Mouse (Mus musculus) MEL (cell line): ENCODE data around the gene Ubtf. TPM values are rescaled to one million over a fixed set of nuclear protein-coding genes. Genes with fewer than 3 reads are reported as not detected.

ENCODE experiments used
- DNase-seq: peaks from one replicate; pipeline ENCODE4 v3.0.0; 2011; ENCODE audit warnings: low read depth, low spot score
- H3K27ac ChIP-seq: 2 replicates; pipeline ENCODE4 v1.5.1; 2012; ENCODE audit warnings: low read depth, mild to moderate bottlenecking, control low read depth, low read length, moderate library complexity; ENCODE audit not compliant: control insufficient read depth
- H3K27me3 ChIP-seq, 2 experiments: fragments of 150-350 bp in 1 of 2; sonication (generic) in 1 of 2; 2 replicates each; pipeline ENCODE4 v1.6.1; 2012; ENCODE audit warnings: low read length in 2 of 2, mild to moderate bottlenecking in 2 of 2, improper control_type of control experiment in 1 of 2, moderate library complexity in 1 of 2; ENCODE audit not compliant: insufficient read depth in 2 of 2, control insufficient read depth in 1 of 2
- H3K36me3 ChIP-seq, 2 experiments: 2 replicates each; pipeline ENCODE4 v1.6.1; 2012 to 2014; ENCODE audit warnings: low read length in 2 of 2, improper control_type of control experiment in 1 of 2, inconsistent platforms in 1 of 2, mild to moderate bottlenecking in 1 of 2; ENCODE audit not compliant: insufficient read depth in 2 of 2, control insufficient read depth in 1 of 2
- H3K4me1 ChIP-seq, 2 experiments: fragments of 150-350 bp in 1 of 2; sonication (generic) in 1 of 2; 2 replicates each; pipeline ENCODE4 v1.6.1; 2012; ENCODE audit warnings: low read length in 2 of 2, improper control_type of control experiment in 1 of 2, mild to moderate bottlenecking in 1 of 2; ENCODE audit not compliant: insufficient read depth in 2 of 2, control insufficient read depth in 1 of 2
- H3K4me3 ChIP-seq, 2 experiments: fragments of 150-350 bp in 1 of 2; sonication (generic) in 1 of 2; 2 replicates each; pipeline ENCODE4 v1.5.1; 2012; ENCODE audit warnings: low read depth in 2 of 2, low read length in 2 of 2, mild to moderate bottlenecking in 2 of 2, moderate library complexity in 2 of 2, control low read depth in 1 of 2, improper control_type of control experiment in 1 of 2; ENCODE audit not compliant: control insufficient read depth in 1 of 2, insufficient read depth in 1 of 2
- H3K79me2 ChIP-seq: 2 replicates; pipeline ENCODE4 v1.6.1; 2012; ENCODE audit warnings: mild to moderate bottlenecking, low read length, moderate library complexity; ENCODE audit not compliant: control insufficient read depth, poor library complexity, insufficient read depth
- H3K9ac ChIP-seq: 2 replicates; pipeline ENCODE4 v1.6.1; 2012; ENCODE audit warnings: low read depth, mild to moderate bottlenecking, control low read depth, low read length, moderate library complexity; ENCODE audit not compliant: control insufficient read depth, poor library complexity, severe bottlenecking
- H3K9me3 ChIP-seq: fragments of 150-350 bp; sonication (generic); replicated peaks from 2 replicates; pipeline ENCODE4 v1.6.1; 2012; ENCODE audit warnings: mild to moderate bottlenecking, low read length, improper control_type of control experiment, moderate library complexity; ENCODE audit not compliant: insufficient read depth
- BHLHE40 ChIP-seq: IDR thresholded peaks from 2 replicates; pipeline ENCODE4 v1.6.1; 2012; ENCODE audit warnings: low read depth, mild to moderate bottlenecking, inconsistent platforms, low read length, improper control_type of control experiment, borderline replicate concordance
- CHD2 ChIP-seq: IDR thresholded peaks from 2 replicates; pipeline ENCODE4 v1.6.1; 2011; ENCODE audit warnings: low read length, improper control_type of control experiment
- CTCF ChIP-seq, 3 experiments: IDR thresholded peaks in 2 of 3; conservative IDR thresholded peaks in 1 of 3; 2 replicates each; pipeline ENCODE4 v1.5.1; 2011 to 2012; ENCODE audit warnings: low read length in 3 of 3, low read depth in 2 of 3, mild to moderate bottlenecking in 2 of 3, improper control_type of control experiment in 1 of 3, inconsistent platforms in 1 of 3, mixed read lengths in 1 of 3, moderate library complexity in 1 of 3; ENCODE audit not compliant: control insufficient read depth in 1 of 3, insufficient read depth in 1 of 3, poor library complexity in 1 of 3, severe bottlenecking in 1 of 3
- ELF1 ChIP-seq: IDR thresholded peaks from 2 replicates; pipeline ENCODE4 v1.6.1; 2014; ENCODE audit warnings: low read depth, mild to moderate bottlenecking, inconsistent platforms, low read length, improper control_type of control experiment, moderate library complexity
- EP300 ChIP-seq, 2 experiments: IDR thresholded peaks; 2 replicates each; pipeline ENCODE4 v1.6.1; 2011; ENCODE audit warnings: improper control_type of control experiment in 2 of 2, low read length in 2 of 2, low read depth in 1 of 2, mild to moderate bottlenecking in 1 of 2
- ETS1 ChIP-seq: IDR thresholded peaks from 2 replicates; pipeline ENCODE4 v1.6.1; 2012; ENCODE audit warnings: low read depth, mild to moderate bottlenecking, inconsistent platforms, low read length, improper control_type of control experiment, moderate library complexity
- GABPA ChIP-seq: IDR thresholded peaks from 2 replicates; pipeline ENCODE4 v1.6.1; 2012; ENCODE audit warnings: low read depth, mild to moderate bottlenecking, inconsistent platforms, low read length, improper control_type of control experiment, moderate library complexity
- GATA1 ChIP-seq: IDR thresholded peaks from 2 replicates; pipeline ENCODE4 v1.6.1; 2011; ENCODE audit warnings: low read depth, low read length, improper control_type of control experiment
- HCFC1 ChIP-seq: IDR thresholded peaks from 2 replicates; pipeline ENCODE4 v1.6.1; 2012; ENCODE audit warnings: low read depth, mild to moderate bottlenecking, inconsistent platforms, low read length, improper control_type of control experiment, moderate library complexity
- JUND ChIP-seq: IDR thresholded peaks from 2 replicates; pipeline ENCODE4 v1.6.1; 2011; ENCODE audit warnings: low read depth, mild to moderate bottlenecking, improper control_type of control experiment, low read length
- MAFK ChIP-seq: IDR thresholded peaks from 2 replicates; pipeline ENCODE4 v1.6.1; 2011; ENCODE audit warnings: low read depth, mild to moderate bottlenecking, low read length, improper control_type of control experiment, borderline replicate concordance
- MAX ChIP-seq: IDR thresholded peaks from 2 replicates; pipeline ENCODE4 v1.6.1; 2011; ENCODE audit warnings: low read length, improper control_type of control experiment
- MAZ ChIP-seq: IDR thresholded peaks from 2 replicates; pipeline ENCODE4 v1.6.1; 2012; ENCODE audit warnings: low read depth, mild to moderate bottlenecking, inconsistent platforms, low read length, improper control_type of control experiment
- MEF2A ChIP-seq: IDR thresholded peaks from 2 replicates; pipeline ENCODE4 v1.6.1; 2014; ENCODE audit warnings: low read depth, mild to moderate bottlenecking, inconsistent platforms, low read length, improper control_type of control experiment; ENCODE audit not compliant: poor library complexity, insufficient replicate concordance, severe bottlenecking; ENCODE audit errors: extremely low read depth
- MXI1 ChIP-seq: IDR thresholded peaks from 2 replicates; pipeline ENCODE4 v1.6.1; 2011; ENCODE audit warnings: mild to moderate bottlenecking, low read depth, low read length, improper control_type of control experiment
- MYB ChIP-seq: IDR thresholded peaks from 2 replicates; pipeline ENCODE4 v1.6.1; 2011; ENCODE audit warnings: mild to moderate bottlenecking, low read depth, low read length, improper control_type of control experiment
- MYC ChIP-seq: IDR thresholded peaks from 2 replicates; pipeline ENCODE4 v1.6.1; 2011; ENCODE audit warnings: low read depth, mild to moderate bottlenecking, low read length, improper control_type of control experiment, moderate library complexity
- NELFE ChIP-seq: IDR thresholded peaks from 2 replicates; pipeline ENCODE4 v1.6.1; 2011; ENCODE audit warnings: low read depth, low read length, improper control_type of control experiment
- POLR2A ChIP-seq, 2 experiments: IDR thresholded peaks; 2 replicates each; pipeline ENCODE4 v1.6.1; 2011 to 2012; ENCODE audit warnings: low read length in 2 of 2, mild to moderate bottlenecking in 2 of 2, control low read depth in 1 of 2, improper control_type of control experiment in 1 of 2, low read depth in 1 of 2, moderate library complexity in 1 of 2; ENCODE audit not compliant: control insufficient read depth in 1 of 2, insufficient read depth in 1 of 2, poor library complexity in 1 of 2
- POLR2AphosphoS2 ChIP-seq: IDR thresholded peaks from 2 replicates; pipeline ENCODE4 v1.6.1; 2011; ENCODE audit warnings: low read length, improper control_type of control experiment
- POLR2AphosphoS5 ChIP-seq: IDR thresholded peaks from 2 replicates; pipeline ENCODE4 v1.6.1; 2012; ENCODE audit warnings: low read depth, borderline replicate concordance, mild to moderate bottlenecking, inconsistent platforms, low read length, moderate library complexity, mixed read lengths
- RAD21 ChIP-seq: IDR thresholded peaks from 2 replicates; pipeline ENCODE4 v1.6.1; 2011; ENCODE audit warnings: mild to moderate bottlenecking, low read depth, low read length, improper control_type of control experiment
- RCOR1 ChIP-seq: IDR thresholded peaks from 2 replicates; pipeline ENCODE4 v1.6.1; 2012; ENCODE audit warnings: low read depth, mild to moderate bottlenecking, inconsistent platforms, low read length, improper control_type of control experiment
- SIN3A ChIP-seq: IDR thresholded peaks from 2 replicates; pipeline ENCODE4 v1.6.1; 2012; ENCODE audit warnings: low read length, improper control_type of control experiment, inconsistent platforms
- SMC3 ChIP-seq: IDR thresholded peaks from 2 replicates; pipeline ENCODE4 v1.6.1; 2011; ENCODE audit warnings: low read depth, low read length, improper control_type of control experiment
- UBTF ChIP-seq: IDR thresholded peaks from 2 replicates; pipeline ENCODE4 v1.6.1; 2012; ENCODE audit warnings: low read depth, mild to moderate bottlenecking, inconsistent platforms, low read length, improper control_type of control experiment, moderate library complexity, borderline replicate concordance; ENCODE audit not compliant: insufficient read depth
- USF1 ChIP-seq: IDR thresholded peaks from 2 replicates; pipeline ENCODE4 v1.6.1; 2014; ENCODE audit warnings: low read depth, mild to moderate bottlenecking, inconsistent platforms, low read length, improper control_type of control experiment, moderate library complexity
- USF2 ChIP-seq, 2 experiments: IDR thresholded peaks; 2 replicates each; pipeline ENCODE4 v1.6.1; 2011 to 2012; ENCODE audit warnings: improper control_type of control experiment in 2 of 2, low read length in 2 of 2, borderline replicate concordance in 1 of 2, inconsistent platforms in 1 of 2, low read depth in 1 of 2, mild to moderate bottlenecking in 1 of 2; ENCODE audit not compliant: insufficient read depth in 1 of 2
- ZC3H11A ChIP-seq: IDR thresholded peaks from 2 replicates; pipeline ENCODE4 v1.6.1; 2012; ENCODE audit warnings: low read depth, mild to moderate bottlenecking, inconsistent platforms, low read length, improper control_type of control experiment
- polyA plus RNA-seq, 2 experiments: library from polyadenylated mRNA; stranded (reverse) in 1 of 2; unstranded in 1 of 2; fragments of >175 nt in 1 of 2; fragments of >200 nt in 1 of 2; gene quantifications; 2 replicates each; pipeline versions ENCODE4 v1.2.1 to v1.2.4; 2012; ENCODE audit warnings: low replicate concordance in 2 of 2, low read depth in 1 of 2; ENCODE audit not compliant: insufficient read length in 2 of 2, insufficient read depth in 1 of 2, missing spikeins in 1 of 2
- total RNA-seq: library from RNA; depleted of rRNA; stranded (reverse); fragments of 300-350 nt; gene quantifications from 2 replicates; pipeline ENCODE4 v1.2.3, GENCODE M21; 2012

Ubtf gene
- total and polyA plus RNA-seq, 3 experiments, result 76.5 to 189 (median 145) TPM

DNA sequence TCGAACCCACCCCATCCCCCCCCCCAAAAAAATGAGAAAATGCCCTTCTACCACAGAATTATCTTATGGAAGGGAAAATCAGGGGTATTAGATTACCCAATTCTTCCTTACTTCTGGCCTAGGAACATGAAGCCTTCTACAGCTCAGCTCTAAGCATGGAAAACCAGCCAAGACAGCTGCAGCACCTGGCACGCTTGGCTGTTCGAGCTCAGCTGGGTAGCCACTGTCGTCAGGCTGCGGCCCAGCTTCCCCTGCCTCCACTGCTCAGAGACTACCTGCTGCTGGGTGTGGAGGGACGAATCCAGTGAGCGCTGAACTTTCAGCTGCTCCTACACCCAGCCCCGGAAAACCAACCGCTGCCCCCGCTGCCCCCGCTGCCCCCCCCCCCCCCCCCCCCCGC, 41.8 kb downstream of the Ubtf start:
- Histone ChIP-seq H3K27me3 (no peaks in the 10 kb centered on the region), H3K79me2 (peaks cover 7% of the 10 kb centered on the region), H3K4me3 (no peak overlapping the region), H3K4me1 (peaks cover 8 to 12% of the 10 kb centered on the region in 2 experiments), H3K27ac (no peak overlapping the region), H3K9ac (no peak overlapping the region), H3K9me3 (no peaks in the 10 kb centered on the region), H3K36me3 (peaks cover 0 to 8% of the 10 kb centered on the region in 2 experiments; a peak in 2 of 4 replicates)
- no peak for DNase-seq
- no peak for TF ChIP-seq JUND
- TF ChIP-seq GATA1, result no peak
- no peak for TF ChIP-seq MYB
- TF ChIP-seq SMC3, result no peak
- TF ChIP-seq MEF2A, result no peak
- no peak for TF ChIP-seq CTCF (IDR thresholded peaks at IDR 0.05 in 2 of 3, conservative IDR thresholded peaks at IDR 0.05 in 1 of 3; ENCODE audit: control insufficient read depth in 1 of 3, insufficient read depth in 1 of 3, low read depth in 2 of 3, low read length in 3 of 3, poor library complexity in 1 of 3, severe bottlenecking in 1 of 3)
- no peak for TF ChIP-seq ELF1
- no peak for TF ChIP-seq SIN3A
- TF ChIP-seq USF1, result no peak
- TF ChIP-seq RCOR1, result no peak
- TF ChIP-seq MAFK, result no peak
- TF ChIP-seq HCFC1, result no peak
- no peak for TF ChIP-seq ETS1
- no peak for TF ChIP-seq CHD2
- no peak for TF ChIP-seq ZC3H11A
- TF ChIP-seq POLR2AphosphoS2, result no peak
- TF ChIP-seq BHLHE40, result no peak
- no peak for TF ChIP-seq NELFE

GRCm38 (mm10) chr11:102276411-102276915, 43.1 kb downstream of the Ubtf start:
- peaks cover 8 to 12% of the 10 kb centered on the region in 2 experiments for H3K4me1 ChIP-seq
- peak; percentile 88 for DNase-seq
- H3K9me3 ChIP-seq, result no peaks in the 10 kb centered on the region
- H3K36me3 ChIP-seq, result peaks cover 0 to 8% of the 10 kb centered on the region in 2 experiments; a peak in 2 of 4 replicates
- peak overlapping the region; percentile 86 for H3K9ac ChIP-seq
- peak overlapping the region; percentile 63 to 76 for H3K4me3 ChIP-seq
- H3K79me2 ChIP-seq, result peaks cover 7% of the 10 kb centered on the region
- H3K27me3 ChIP-seq, result no peaks in the 10 kb centered on the region
- peak overlapping the region; percentile 58 for H3K27ac ChIP-seq
- TF ChIP-seq HCFC1 (peak; percentile 11; the same call in 1 of the 2 replicates), SIN3A (peak; percentile 79; the same call in 1 of the 2 replicates), MYC (peak; percentile 94), RCOR1 (0 out of 2 replicates have a peak, but pooled peaks have one; percentile 0), ZC3H11A (no peak), POLR2AphosphoS2 (0 out of 2 replicates have a peak, but pooled peaks have one; percentile 22), USF2 (IDR thresholded peaks at IDR 0.05; ENCODE audit: borderline replicate concordance in 1 of 2, insufficient read depth in 1 of 2, low read depth in 1 of 2, low read length in 2 of 2) (no peak), POLR2A (IDR thresholded peaks at IDR 0.05; ENCODE audit: control insufficient read depth in 1 of 2, insufficient read depth in 1 of 2, low read depth in 1 of 2, low read length in 2 of 2, poor library complexity in 1 of 2) (peak; percentile 80 to 84), NELFE (peak; percentile 47), MXI1 (peak; percentile 96), MAZ (peak; percentile 39; the same call in 1 of the 2 replicates), EP300 (IDR thresholded peaks at IDR 0.05; ENCODE audit: low read depth in 1 of 2, low read length in 2 of 2) (0 out of 4 replicates have a peak, but pooled peaks of 1 of the 2 experiments have one; percentile 20), UBTF (peak; percentile 80; the same call in 1 of the 2 replicates), CTCF (IDR thresholded peaks at IDR 0.05 in 2 of 3, conservative IDR thresholded peaks at IDR 0.05 in 1 of 3; ENCODE audit: control insufficient read depth in 1 of 3, insufficient read depth in 1 of 3, low read depth in 2 of 3, low read length in 3 of 3, poor library complexity in 1 of 3, severe bottlenecking in 1 of 3) (peak in 2 of 3 experiments; percentile 38 to 54; a peak in 4 of 6 replicates), USF1 (peak; percentile 47), RAD21 (no peak; the same call in 1 of the 2 replicates), GABPA (peak; percentile 22; the same call in 1 of the 2 replicates), MAX (peak; percentile 98), POLR2AphosphoS5 (0 out of 2 replicates have a peak, but pooled peaks have one; percentile 58)
